Mouse (Mus musculus) adrenal gland, postnatal 25 days (tissue): ENCODE data around the gene Tmem25. TPM values are rescaled to one million over a fixed set of nuclear protein-coding genes. Genes with fewer than 3 reads are reported as not detected.
"Not testable (repeated sequence)": the region's sequence is repeated elsewhere in the genome, so short reads cannot be mapped to it uniquely, and the experiment has no call there.

ENCODE experiments used
- DNase-seq: peaks from one replicate; pipeline ENCODE4 v3.0.0; 2021; ENCODE audit warnings: mixed read lengths
- total RNA-seq: library from RNA; stranded (reverse); gene quantifications from 2 replicates; pipeline ENCODE4 v1.2.3, GENCODE M21; 2021

Tmem25 gene
- total RNA-seq, 1 experiment from 2014 or later = 8.6 TPM

DNA sequence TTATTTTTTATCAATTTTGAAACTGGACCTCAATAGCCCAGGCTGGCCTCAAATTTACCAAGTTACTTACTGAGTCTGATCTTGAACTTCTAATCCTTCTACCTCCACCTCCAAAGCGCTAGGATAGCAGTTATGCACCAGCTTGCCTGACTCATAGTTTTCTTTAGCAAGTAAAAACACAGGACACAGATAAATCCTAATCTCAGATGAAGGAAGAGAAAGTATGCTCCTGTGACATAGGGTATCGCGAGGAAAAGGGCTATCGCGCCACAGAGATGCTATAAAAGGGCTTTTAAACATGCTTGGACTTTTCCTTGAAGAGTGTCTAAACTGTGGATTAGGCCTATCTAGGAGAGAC is 26.7 kb downstream of the Tmem25 start:
- no peak for DNase-seq

DNA sequence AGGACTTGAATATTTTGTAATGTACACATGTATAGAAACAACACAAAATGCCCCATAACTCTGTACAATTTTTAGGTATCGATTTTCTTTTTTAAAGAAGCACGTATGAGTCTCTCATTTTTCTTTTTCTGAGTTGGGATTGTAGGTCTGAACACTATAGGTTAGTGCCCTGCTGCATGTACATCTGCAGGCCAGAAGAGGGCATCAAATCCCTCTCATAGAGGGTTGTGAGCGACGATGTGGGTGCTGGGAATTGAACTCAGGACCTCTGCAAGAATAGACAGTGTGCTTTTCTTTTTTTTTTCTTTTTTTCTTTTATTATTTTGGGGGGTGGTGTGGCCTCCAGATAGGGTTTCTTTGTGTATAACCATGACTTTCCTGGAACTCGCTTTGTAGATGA is 27.7 kb downstream of the Tmem25 start:
- DNase-seq = no peak

DNA sequence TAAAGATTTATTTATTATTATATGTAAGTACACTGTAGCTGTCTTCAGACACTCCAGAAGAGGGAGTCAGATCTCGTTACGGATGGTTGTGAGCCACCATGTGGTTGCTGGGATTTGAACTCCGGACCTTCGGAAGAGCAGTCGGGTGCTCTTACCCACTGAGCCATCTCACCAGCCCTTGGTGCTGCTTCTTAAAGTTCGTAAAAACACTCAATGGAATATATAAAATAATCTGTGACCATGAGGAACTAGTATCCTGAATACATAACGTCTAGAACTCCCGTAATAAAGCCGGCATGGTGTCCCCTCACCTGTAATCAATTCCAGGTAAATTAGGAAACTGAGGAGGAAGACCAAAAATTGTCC is 31.1 kb downstream of the Tmem25 start:
- DNase-seq = not testable (repeated sequence)

DNA sequence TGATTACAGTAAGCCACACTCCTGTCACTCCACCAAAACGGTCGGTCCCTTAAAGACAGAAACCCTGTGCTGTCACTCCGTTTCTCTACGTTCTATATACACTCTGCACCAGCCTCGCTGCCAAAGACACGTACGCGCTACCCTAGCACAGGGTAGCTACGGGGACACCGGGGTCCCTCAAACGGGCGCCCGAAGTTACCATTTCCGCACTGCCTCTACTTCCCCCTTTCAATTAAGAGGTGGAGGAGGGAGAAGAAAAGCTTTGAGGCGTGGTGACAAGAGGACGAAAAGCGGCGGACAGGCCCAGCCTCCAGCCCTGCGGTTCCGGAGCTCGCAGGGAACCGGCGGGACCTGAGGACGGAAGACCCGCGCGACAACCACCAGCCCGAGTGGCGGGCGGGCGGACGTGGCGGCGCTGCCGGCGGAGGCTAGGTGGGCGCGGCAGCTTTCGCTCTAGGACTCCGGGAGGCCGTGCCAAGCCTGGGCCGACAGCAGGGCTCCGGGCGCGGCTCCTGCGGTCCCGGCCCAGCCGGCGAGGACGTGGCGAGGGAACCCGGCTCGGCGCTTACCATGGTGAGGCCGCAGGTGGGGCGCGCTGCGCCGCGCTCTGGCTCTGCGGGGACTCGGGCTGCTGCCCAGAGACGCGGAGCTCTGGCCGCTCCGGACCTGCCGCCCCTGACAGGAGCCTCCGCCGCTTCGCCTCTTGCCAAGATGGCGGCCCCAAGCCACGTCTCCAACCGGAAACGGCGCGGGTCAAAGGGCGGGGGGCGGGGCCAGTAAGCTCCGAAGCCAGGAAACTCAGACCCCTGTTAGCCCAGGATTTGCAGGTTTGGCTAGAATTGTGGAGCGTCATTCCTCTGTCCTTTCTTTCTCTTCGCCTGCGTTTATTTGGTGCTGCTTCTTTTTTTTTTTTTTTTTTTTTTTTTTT is 31.7 kb downstream of the Tmem25 start, which contains the start of the genes Arcn1 and Ift46:
TSS of gene Arcn1 (minus strand) at position 745 of the 928 bp plus-strand sequence.
TSS of gene Ift46 (plus strand) at position 808 of the 928 bp plus-strand sequence.
- DNase-seq = peak; percentile 82

DNA sequence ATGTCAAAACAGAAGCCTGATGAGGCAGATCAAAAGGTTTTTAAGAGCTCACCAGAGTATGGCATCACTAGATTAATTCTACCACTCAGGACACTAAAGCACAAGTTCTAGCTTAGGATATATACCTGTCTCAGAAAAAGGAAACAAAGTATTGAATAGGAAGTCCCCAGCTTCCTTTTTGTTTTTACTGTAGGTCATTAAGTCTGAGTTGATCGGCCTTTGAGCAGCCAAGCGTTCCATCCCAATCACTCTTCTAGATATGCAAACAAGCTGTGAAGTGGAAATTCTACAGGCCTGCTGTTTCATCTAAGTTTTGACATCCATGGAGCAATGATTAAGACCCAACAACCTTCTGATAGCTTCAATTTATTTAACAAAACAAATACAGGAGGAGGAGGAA is 38.2 kb downstream of the Tmem25 start:
- DNase-seq = no peak

DNA sequence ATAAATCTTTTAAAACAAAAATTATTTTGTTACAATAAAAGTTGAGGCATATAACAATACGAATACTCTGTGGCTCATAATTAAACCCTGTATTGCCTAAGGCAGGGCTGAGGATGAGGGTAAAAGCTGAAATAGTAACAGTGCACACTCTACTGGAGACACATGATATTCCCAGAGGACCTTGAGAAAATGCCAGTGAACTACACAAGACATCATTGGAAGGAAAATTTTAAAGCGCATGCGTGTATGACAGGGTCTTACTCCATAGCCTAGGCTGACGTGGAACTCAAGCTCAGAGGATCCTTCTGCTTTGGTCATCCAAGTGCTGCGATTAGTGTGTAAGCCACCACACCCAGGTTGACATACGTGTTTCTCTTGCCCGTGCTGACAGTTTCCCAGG is 50.6 kb downstream of the Tmem25 start:
- DNase-seq = no peak

DNA sequence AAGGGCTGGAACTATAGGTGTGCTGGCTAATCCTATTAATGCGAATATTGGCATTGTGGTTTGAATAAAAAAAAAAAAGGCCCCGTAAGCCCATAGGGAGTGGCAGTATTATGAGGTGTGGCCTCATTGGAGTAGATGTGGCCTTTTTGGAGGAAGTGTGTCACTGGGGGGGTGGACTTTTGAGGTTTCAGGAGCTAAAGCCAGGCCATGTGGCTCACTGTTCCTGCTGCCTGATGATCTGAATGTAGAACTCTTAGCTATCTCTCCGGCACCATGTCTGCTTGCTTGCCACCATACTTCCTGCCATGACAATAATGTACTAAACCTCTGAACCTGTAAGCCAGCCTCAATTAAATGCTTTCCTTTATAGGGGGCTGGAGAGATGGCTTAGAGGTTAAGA is 51.8 kb downstream of the Tmem25 start:
- DNase-seq = no peak

DNA sequence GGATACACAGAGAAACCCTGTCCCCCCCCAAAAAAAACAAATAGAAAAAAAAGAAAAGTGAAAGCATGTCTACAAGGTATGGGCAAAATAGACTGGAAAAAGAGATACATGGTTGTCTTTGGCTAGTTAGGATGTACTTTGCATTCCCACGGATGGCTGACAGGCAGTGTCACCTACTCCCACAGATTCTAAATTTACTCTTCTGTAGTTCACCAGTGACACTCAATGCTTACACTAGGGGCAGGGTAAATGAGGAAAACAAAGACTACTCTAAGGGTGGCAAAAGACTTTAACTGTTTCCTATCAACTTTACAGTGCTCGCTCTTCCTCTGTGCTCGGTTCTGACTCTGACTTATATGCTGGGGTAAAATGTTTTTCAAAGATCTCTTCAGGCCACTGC is 52.4 kb downstream of the Tmem25 start:
- DNase-seq = no peak

DNA sequence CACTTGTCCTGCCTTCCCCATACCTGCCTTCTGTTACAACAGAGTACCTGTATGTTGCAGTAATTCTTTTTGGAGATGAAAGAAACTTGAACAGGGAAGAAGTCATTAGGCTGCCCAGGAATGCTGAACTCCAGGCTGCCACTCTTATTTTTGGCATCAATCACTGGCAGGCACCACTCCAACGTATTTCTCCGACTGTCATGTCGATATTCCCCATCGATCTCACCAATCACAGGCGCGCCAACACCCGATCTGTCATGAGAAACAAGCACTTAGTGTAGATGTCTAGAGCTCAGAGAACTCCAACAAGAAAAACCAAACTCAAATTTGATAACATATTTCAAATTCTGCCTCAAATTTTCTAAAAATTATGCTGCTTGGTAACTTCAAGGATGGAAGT is 53.7 kb downstream of the Tmem25 start:
- no peak for DNase-seq

Other genes starting within 250 kb of the Tmem25 start
- 0.18 TPM in 1 of 2 replicates, not detected in the other for gene Cxcr5, start 237.4 kb downstream of the Tmem25 start, total RNA-seq
- gene Ddx6, start 194.4 kb downstream of the Tmem25 start, total RNA-seq = 126 and 145 TPM in 2 replicates
- not detected in 2 replicates for gene Treh, start 126.1 kb downstream of the Tmem25 start, total RNA-seq
- gene Phldb1, start 64.1 kb downstream of the Tmem25 start, total RNA-seq = 33.7 and 36.9 TPM in 2 replicates
- gene Arcn1, start 31.5 kb downstream of the Tmem25 start, total RNA-seq = 148 and 170 TPM in 2 replicates
- 71.7 and 97.0 TPM in 2 replicates for gene Ift46, start 31.4 kb downstream of the Tmem25 start, total RNA-seq
- 3.4 and 10.5 TPM in 2 replicates for gene Ttc36, start 3.8 kb upstream of the Tmem25 start, total RNA-seq
- gene Kmt2a, start 82.0 kb upstream of the Tmem25 start, total RNA-seq = 31.5 and 47.5 TPM in 2 replicates
- 383 and 529 TPM in 2 replicates for gene Atp5l, start 121.4 kb upstream of the Tmem25 start, total RNA-seq
- gene Ube4a, start 166.3 kb upstream of the Tmem25 start, total RNA-seq = 71.9 and 105 TPM in 2 replicates
- 0.52 TPM in 1 of 2 replicates, not detected in the other for gene Cd3g, start 181.1 kb upstream of the Tmem25 start, total RNA-seq
- gene Cd3d, start 182.5 kb upstream of the Tmem25 start, total RNA-seq = not detected in 2 replicates
- 0.46 TPM in 1 of 2 replicates, not detected in the other for gene Cd3e, start 210.3 kb upstream of the Tmem25 start, total RNA-seq
- 5.7 and 7.4 TPM in 2 replicates for gene Mpzl2, start 240.5 kb upstream of the Tmem25 start, total RNA-seq